Mouse (Mus musculus): ENCODE data around the gene Tut4. TPM values are rescaled to one million over a fixed set of nuclear protein-coding genes. Genes with fewer than 3 reads are reported as not detected.

Gene Tut4
- polyA plus RNA-seq, 1 experiment from 2014 or later, result 77.1 TPM

GRCm38 (mm10) chr4:108438082-108438840 lies 21.0 kb upstream of the Tut4 start:
- H3K27me3 ChIP-seq, result no peaks in the 10 kb centered on the region
- H3K27ac ChIP-seq (replicated peaks), result no peak overlapping the region
- no peak overlapping the region for H3K9ac ChIP-seq (replicated peaks)
- no peaks in the 10 kb centered on the region for H3K4me1 ChIP-seq
- no peak overlapping the region for H3K4me3 ChIP-seq
- 68% methylated on average over 6 of the region's 6 CpGs for WGBS
- H3K9me3 ChIP-seq, result no peaks in the 10 kb centered on the region
- ATAC-seq (replicated peaks), result no peak
- H3K4me2 ChIP-seq (replicated peaks), result no peak overlapping the region
- no peaks in the 10 kb centered on the region for H3K36me3 ChIP-seq

GRCm38 (mm10) chr4:108448091-108448490 lies 11.1 kb upstream of the Tut4 start:
- ATAC-seq (replicated peaks), result no peak
- H3K4me2 ChIP-seq (replicated peaks), result no peak overlapping the region
- no peaks in the 10 kb centered on the region for H3K9me3 ChIP-seq
- H3K4me3 ChIP-seq, result no peak overlapping the region
- no peaks in the 10 kb centered on the region for H3K27me3 ChIP-seq
- no peaks in the 10 kb centered on the region for H3K36me3 ChIP-seq
- no peak overlapping the region for H3K27ac ChIP-seq (replicated peaks)
- no peaks in the 10 kb centered on the region for H3K4me1 ChIP-seq
- WGBS, result 59% methylated on average over 7 of the region's 7 CpGs
- no peak overlapping the region for H3K9ac ChIP-seq (replicated peaks)

GRCm38 (mm10) chr4:108456028-108456427 lies 3.2 kb upstream of the Tut4 start:
- Histone ChIP-seq H3K4me1 (peaks cover 11% of the 10 kb centered on the region), H3K27me3 (no peaks in the 10 kb centered on the region), H3K4me2 (replicated peaks) (no peak overlapping the region), H3K9ac (replicated peaks) (no peak overlapping the region), H3K9me3 (no peaks in the 10 kb centered on the region), H3K36me3 (no peaks in the 10 kb centered on the region), H3K4me3 (no peak overlapping the region), H3K27ac (replicated peaks) (no peak overlapping the region)
- no peak for ATAC-seq (replicated peaks)
- 90% methylated on average over 2 of the region's 2 CpGs for WGBS

- peak overlapping the region; percentile 99 for H3K27ac ChIP-seq (replicated peaks)
- peak overlapping the region; percentile 67 for H3K4me3 ChIP-seq
- no peaks in the 10 kb centered on the region for H3K36me3 ChIP-seq
- peaks cover 15% of the 10 kb centered on the region for H3K4me1 ChIP-seq
- peak overlapping the region; percentile 63 for H3K4me2 ChIP-seq (replicated peaks)
- H3K9me3 ChIP-seq, result no peaks in the 10 kb centered on the region
- peak overlapping the region; percentile 86 for H3K9ac ChIP-seq (replicated peaks)
- WGBS, result 33% methylated on average over 5 of the region's 5 CpGs
- ATAC-seq (replicated peaks), result no peak
- no peaks in the 10 kb centered on the region for H3K27me3 ChIP-seq
Measured at GRCm38 (mm10) chr4:108458201-108458741, 955 bp upstream of the Tut4 start.

- peak overlapping the region; percentile 86 for H3K9ac ChIP-seq (replicated peaks)
- H3K4me2 ChIP-seq (replicated peaks), result peak overlapping the region; percentile 63
- no peaks in the 10 kb centered on the region for H3K36me3 ChIP-seq
- H3K4me3 ChIP-seq, result peak overlapping the region; percentile 67
- no peaks in the 10 kb centered on the region for H3K27me3 ChIP-seq
- H3K9me3 ChIP-seq, result no peaks in the 10 kb centered on the region
- peak overlapping the region; percentile 99 for H3K27ac ChIP-seq (replicated peaks)
- ATAC-seq (replicated peaks), result peak; percentile 76
- WGBS, result under 1% methylated on average over 56 of the region's 59 CpGs
- peaks cover 15% of the 10 kb centered on the region for H3K4me1 ChIP-seq
Measured at GRCm38 (mm10) chr4:108460156-108460923, 1.1 kb downstream of the Tut4 start.

- Histone ChIP-seq H3K4me2 (replicated peaks) (peak overlapping the region; percentile 63), H3K36me3 (no peaks in the 10 kb centered on the region), H3K9me3 (no peaks in the 10 kb centered on the region), H3K27ac (replicated peaks) (no peak overlapping the region), H3K4me3 (peak overlapping the region; percentile 67), H3K4me1 (peaks cover 15% of the 10 kb centered on the region), H3K9ac (replicated peaks) (peak overlapping the region; percentile 86), H3K27me3 (no peaks in the 10 kb centered on the region)
- WGBS, result 66% methylated on average over 5 of the region's 5 CpGs
- ATAC-seq (replicated peaks), result no peak
Measured at GRCm38 (mm10) chr4:108461262-108461903, 2.2 kb downstream of the Tut4 start.

- Histone ChIP-seq H3K36me3 (no peaks in the 10 kb centered on the region), H3K27me3 (no peaks in the 10 kb centered on the region), H3K9me3 (0 out of 2 replicates have a peak, but pooled peaks cover 4% of the 10 kb centered on the region), H3K4me3 (no peak overlapping the region), H3K27ac (replicated peaks) (no peak overlapping the region), H3K4me2 (replicated peaks) (no peak overlapping the region), H3K9ac (replicated peaks) (no peak overlapping the region), H3K4me1 (no peaks in the 10 kb centered on the region)
- ATAC-seq (replicated peaks), result no peak
- WGBS, result 93% methylated on average over 2 of the region's 2 CpGs
Measured at GRCm38 (mm10) chr4:108473586-108473985, 14.4 kb downstream of the Tut4 start.

GRCm38 (mm10) chr4:108482776-108483175 lies 23.6 kb downstream of the Tut4 start:
- Histone ChIP-seq H3K27ac (replicated peaks) (no peak overlapping the region), H3K4me2 (replicated peaks) (no peak overlapping the region), H3K4me1 (no peaks in the 10 kb centered on the region), H3K4me3 (no peak overlapping the region), H3K27me3 (no peaks in the 10 kb centered on the region), H3K9me3 (0 out of 2 replicates have a peak, but pooled peaks cover 8% of the 10 kb centered on the region), H3K36me3 (peaks cover 31% of the 10 kb centered on the region), H3K9ac (replicated peaks) (no peak overlapping the region)
- ATAC-seq (replicated peaks), result no peak

- no peaks in the 10 kb centered on the region for H3K27me3 ChIP-seq
Measured at GRCm38 (mm10) chr4:108484230-108484629, 25.0 kb downstream of the Tut4 start.

GRCm38 (mm10) chr4:108503023-108503422 lies 43.8 kb downstream of the Tut4 start:
- ATAC-seq (replicated peaks), result no peak
- Histone ChIP-seq H3K4me2 (replicated peaks) (no peak overlapping the region), H3K4me1 (no peaks in the 10 kb centered on the region), H3K9ac (replicated peaks) (no peak overlapping the region), H3K4me3 (no peak overlapping the region), H3K27ac (replicated peaks) (no peak overlapping the region), H3K27me3 (no peaks in the 10 kb centered on the region), H3K9me3 (no peaks in the 10 kb centered on the region), H3K36me3 (peaks cover 42% of the 10 kb centered on the region)
- WGBS, result 94% methylated on average over 2 of the region's 2 CpGs

More at GRCm38 (mm10) chr4:108484230-108484629, 25.0 kb downstream of the Tut4 start:
- no peaks in the 10 kb centered on the region for H3K4me1 ChIP-seq
- no peak for ATAC-seq (replicated peaks)
- peaks cover 33% of the 10 kb centered on the region for H3K36me3 ChIP-seq
- no peak overlapping the region for H3K27ac ChIP-seq (replicated peaks)
- WGBS, result 82% methylated on average over 4 of the region's 4 CpGs
- no peak overlapping the region for H3K4me3 ChIP-seq
- H3K9ac ChIP-seq (replicated peaks), result no peak overlapping the region
- no peak overlapping the region for H3K4me2 ChIP-seq (replicated peaks)
- H3K9me3 ChIP-seq, result 0 out of 2 replicates have a peak, but pooled peaks cover 4% of the 10 kb centered on the region

- no peak for ATAC-seq (replicated peaks)
- Histone ChIP-seq H3K27ac (replicated peaks) (no peak overlapping the region), H3K4me3 (no peak overlapping the region), H3K27me3 (no peaks in the 10 kb centered on the region), H3K9ac (replicated peaks) (no peak overlapping the region), H3K4me1 (no peaks in the 10 kb centered on the region), H3K9me3 (no peaks in the 10 kb centered on the region), H3K36me3 (peaks cover 24% of the 10 kb centered on the region), H3K4me2 (replicated peaks) (no peak overlapping the region)
- 92% methylated on average over 2 of the region's 2 CpGs for WGBS
Measured at GRCm38 (mm10) chr4:108539701-108540100, 80.5 kb downstream of the Tut4 start.

GRCm38 (mm10) chr4:108565026-108565425 lies 105.8 kb downstream of the Tut4 start:
- Histone ChIP-seq H3K9ac (replicated peaks) (no peak overlapping the region), H3K27me3 (no peaks in the 10 kb centered on the region), H3K4me3 (no peak overlapping the region), H3K4me2 (replicated peaks) (no peak overlapping the region), H3K27ac (replicated peaks) (no peak overlapping the region), H3K4me1 (no peaks in the 10 kb centered on the region), H3K36me3 (peaks cover 78% of the 10 kb centered on the region), H3K9me3 (no peaks in the 10 kb centered on the region)
- WGBS, result 87% methylated on average over 1 of the region's 1 CpGs
- ATAC-seq (replicated peaks), result no peak

Measured in forebrain, embryonic 15.5 days (tissue).